Mouse (Mus musculus) CH12.LX (cell line): ENCODE measurements at regions not wholly inside any gene's neighbourhood (a gene's known extent, or its start where the extent isn't known, plus 50 kb on each side); places are given as distances from the start of the nearest gene placed in this dataset.

Experiments used
- DNase-seq: peaks from one replicate; pipeline ENCODE4 v3.0.0-alpha.2; 2013; ENCODE audit errors: extremely low read depth
- H3K27ac ChIP-seq: 2 replicates; pipeline ENCODE4 v1.5.1; 2012; ENCODE audit warnings: low read depth, mild to moderate bottlenecking, control low read depth, moderate library complexity; ENCODE audit not compliant: insufficient read depth
- H3K27me3 ChIP-seq: replicated peaks from 2 replicates; pipeline ENCODE3; 2012; ENCODE audit warnings: inconsistent platforms
- H3K36me3 ChIP-seq, 2 experiments: replicated peaks in 1 of 2; 2 replicates each; pipeline versions ENCODE3 to v1.6.1; 2012; ENCODE audit warnings: inconsistent platforms in 1 of 2, low read length in 1 of 2, mild to moderate bottlenecking in 1 of 2, mixed read lengths in 1 of 2, moderate library complexity in 1 of 2; ENCODE audit not compliant: control insufficient read depth in 1 of 2, insufficient read depth in 1 of 2
- H3K4me1 ChIP-seq, 2 experiments: 2 replicates each; pipeline ENCODE4 v1.6.1; 2012; ENCODE audit warnings: inconsistent platforms in 1 of 2, moderate library complexity in 1 of 2; ENCODE audit not compliant: insufficient read depth in 2 of 2, control insufficient read depth in 1 of 2
- H3K4me2 ChIP-seq: 2 replicates; pipeline ENCODE4 v1.6.1; 2012; ENCODE audit warnings: low read depth, mild to moderate bottlenecking, control low read depth; ENCODE audit not compliant: poor library complexity, insufficient read depth, severe bottlenecking
- H3K4me3 ChIP-seq, 3 experiments: fragments of 150-350 bp in 1 of 3; sonication (generic) in 1 of 3; replicated peaks in 1 of 3; 2 replicates each; pipeline versions ENCODE3 to v1.5.1; 2011 to 2012; ENCODE audit warnings: low read depth in 2 of 3, low read length in 2 of 3, mild to moderate bottlenecking in 2 of 3, moderate library complexity in 2 of 3, control low read depth in 1 of 3, improper control_type of control experiment in 1 of 3, inconsistent platforms in 1 of 3, mixed read lengths in 1 of 3; ENCODE audit not compliant: poor library complexity in 1 of 3
- H3K79me2 ChIP-seq: replicated peaks from 2 replicates; pipeline ENCODE4 v1.6.1; 2012; ENCODE audit warnings: mild to moderate bottlenecking, moderate library complexity; ENCODE audit not compliant: control insufficient read depth, poor library complexity, insufficient read depth, severe bottlenecking; ENCODE audit errors: extremely low read depth
- H3K9ac ChIP-seq: 2 replicates; pipeline ENCODE4 v1.6.1; 2012; ENCODE audit warnings: low read depth, mild to moderate bottlenecking, control low read depth, moderate library complexity; ENCODE audit not compliant: insufficient read depth
- H3K9me3 ChIP-seq: replicated peaks from 2 replicates; pipeline ENCODE3; 2012; ENCODE audit warnings: low read length, inconsistent platforms, mixed read lengths
- BHLHE40 ChIP-seq: IDR thresholded peaks from 2 replicates; pipeline ENCODE4 v1.6.1; 2011; ENCODE audit warnings: mild to moderate bottlenecking, low read depth, low read length, improper control_type of control experiment
- CHD1 ChIP-seq: IDR thresholded peaks from 2 replicates; pipeline ENCODE4 v1.6.1; 2012; ENCODE audit warnings: low read depth, low read length, improper control_type of control experiment, inconsistent platforms
- CHD2 ChIP-seq: IDR thresholded peaks from 2 replicates; pipeline ENCODE4 v1.6.1; 2011; ENCODE audit warnings: low read length, improper control_type of control experiment
- CTCF ChIP-seq, 2 experiments: IDR thresholded peaks in 1 of 2; conservative IDR thresholded peaks in 1 of 2; 2 replicates each; pipeline ENCODE4 v1.5.1; 2011 to 2012; ENCODE audit warnings: low read depth in 2 of 2, low read length in 2 of 2, improper control_type of control experiment in 1 of 2, inconsistent platforms in 1 of 2, mild to moderate bottlenecking in 1 of 2, moderate library complexity in 1 of 2
- EP300 ChIP-seq: IDR thresholded peaks from 2 replicates; pipeline ENCODE4 v1.6.1; 2011; ENCODE audit warnings: low read length, improper control_type of control experiment
- ETS1 ChIP-seq: conservative IDR thresholded peaks from 2 replicates; pipeline ENCODE4 v1.6.1; 2012; ENCODE audit warnings: low read depth, mild to moderate bottlenecking, inconsistent platforms, low read length, improper control_type of control experiment, moderate library complexity
- HCFC1 ChIP-seq: IDR thresholded peaks from 2 replicates; pipeline ENCODE4 v1.6.1; 2012; ENCODE audit warnings: low read depth, mild to moderate bottlenecking, inconsistent platforms, low read length, improper control_type of control experiment
- IRF4 ChIP-seq: IDR thresholded peaks from 2 replicates; pipeline ENCODE4 v1.6.1; 2014; ENCODE audit warnings: low read depth, mild to moderate bottlenecking, inconsistent platforms, low read length, improper control_type of control experiment
- JUN ChIP-seq: IDR thresholded peaks from 2 replicates; pipeline ENCODE4 v1.6.1; 2011; ENCODE audit warnings: low read depth, mild to moderate bottlenecking, low read length, improper control_type of control experiment, moderate library complexity; ENCODE audit not compliant: insufficient read depth
- MAFK ChIP-seq: IDR thresholded peaks from 2 replicates; pipeline ENCODE4 v1.6.1; 2011; ENCODE audit warnings: low read length, improper control_type of control experiment; ENCODE audit not compliant: insufficient replicate concordance
- MAZ ChIP-seq: IDR thresholded peaks from 2 replicates; pipeline ENCODE4 v1.6.1; 2012; ENCODE audit warnings: low read depth, mild to moderate bottlenecking, inconsistent platforms, low read length, improper control_type of control experiment, moderate library complexity
- MEF2A ChIP-seq: IDR thresholded peaks from 2 replicates; pipeline ENCODE4 v1.6.1; 2014; ENCODE audit warnings: low read depth, mild to moderate bottlenecking, inconsistent platforms, low read length, improper control_type of control experiment, borderline replicate concordance
- NELFE ChIP-seq: IDR thresholded peaks from 2 replicates; pipeline ENCODE4 v1.6.1; 2011; ENCODE audit warnings: low read depth, low read length, improper control_type of control experiment
- NRF1 ChIP-seq: IDR thresholded peaks from 2 replicates; pipeline ENCODE4 v1.6.1; 2014; ENCODE audit warnings: low read depth, mild to moderate bottlenecking, inconsistent platforms, low read length, improper control_type of control experiment, moderate library complexity
- RAD21 ChIP-seq: IDR thresholded peaks from 2 replicates; pipeline ENCODE4 v1.6.1; 2011; ENCODE audit warnings: low read depth, mild to moderate bottlenecking, low read length, improper control_type of control experiment, moderate library complexity
- RCOR1 ChIP-seq: conservative IDR thresholded peaks from 2 replicates; pipeline ENCODE4 v1.6.1; 2012; ENCODE audit warnings: low read depth, mild to moderate bottlenecking, inconsistent platforms, low read length, improper control_type of control experiment
- SIN3A ChIP-seq: IDR thresholded peaks from 2 replicates; pipeline ENCODE4 v1.6.1; 2012; ENCODE audit warnings: low read length, improper control_type of control experiment, inconsistent platforms
- SMC3 ChIP-seq: IDR thresholded peaks from 2 replicates; pipeline ENCODE4 v1.6.1; 2011; ENCODE audit warnings: low read depth, low read length, improper control_type of control experiment
- TCF12 ChIP-seq: IDR thresholded peaks from 2 replicates; pipeline ENCODE4 v1.6.1; 2014; ENCODE audit warnings: low read depth, mild to moderate bottlenecking, inconsistent platforms, low read length, improper control_type of control experiment
- USF2 ChIP-seq: conservative IDR thresholded peaks from 2 replicates; pipeline ENCODE4 v1.6.1; 2011; ENCODE audit warnings: low read depth, low read length, improper control_type of control experiment
- ZC3H11A ChIP-seq: IDR thresholded peaks from 2 replicates; pipeline ENCODE4 v1.6.1; 2012; ENCODE audit warnings: low read depth, mild to moderate bottlenecking, inconsistent platforms, low read length, improper control_type of control experiment
- ZKSCAN1 ChIP-seq: IDR thresholded peaks from 2 replicates; pipeline ENCODE4 v1.6.1; 2012; ENCODE audit warnings: low read depth, inconsistent platforms, low read length, improper control_type of control experiment, borderline replicate concordance
- dilution Hi-C: fragments of 300-500 bp; cut with MboI; formaldehyde crosslinking; loops from 2 replicates; pipeline ENCODE4 v1.14.3; 2020; ENCODE audit warnings: low sequenced_read_pairs; ENCODE audit not compliant: extremely low pct_unique_long_range_greater_than_20kb, extremely low pct_ligation_motif_present
- in situ Hi-C: fragments of 300-500 bp; cut with MboI; formaldehyde crosslinking; loops from 3 replicates; pipeline ENCODE4 v1.14.3; 2019; ENCODE audit warnings: low sequenced_read_pairs, low pct_ligation_motif_present, low pct_unique_long_range_greater_than_20kb, mixed read lengths

GRCm38 (mm10) chr12:112291748-112292561 lies 145.9 kb downstream of the Kif26a start:
- Histone ChIP-seq H3K27ac (no peak overlapping the region), H3K79me2 (no peaks in the 10 kb centered on the region), H3K36me3 (no peaks in the 10 kb centered on the region), H3K4me1 (peaks cover 18 to 21% of the 10 kb centered on the region in 2 experiments), H3K9ac (no peak overlapping the region), H3K4me2 (peak overlapping the region; percentile 65), H3K4me3 (no peak overlapping the region), H3K9me3 (no peaks in the 10 kb centered on the region), H3K27me3 (peaks cover 83% of the 10 kb centered on the region)
- in situ Hi-C loops = no loop called here
- peak; percentile 38 for DNase-seq
- dilution Hi-C loops = no loop called here
- peak; percentile 58 for TF ChIP-seq ETS1
- TF ChIP-seq IRF4 = peak; percentile 85
- TF ChIP-seq MAZ = 0 out of 2 replicates have a peak, but pooled peaks have one; percentile 19
- 0 out of 2 replicates have a peak, but pooled peaks have one; percentile 21 for TF ChIP-seq MAFK
- TF ChIP-seq BHLHE40 = 0 out of 2 replicates have a peak, but pooled peaks have one; percentile 29
- TF ChIP-seq RAD21 = no peak
- TF ChIP-seq TCF12 = peak; percentile 64
- no peak for TF ChIP-seq ZKSCAN1
- TF ChIP-seq CHD2 = peak; percentile 88
- TF ChIP-seq EP300 = peak; percentile 81

- Histone ChIP-seq H3K9ac (no peak overlapping the region), H3K79me2 (no peaks in the 10 kb centered on the region), H3K36me3 (no peaks in the 10 kb centered on the region), H3K27ac (no peak overlapping the region), H3K4me2 (no peak overlapping the region), H3K4me3 (no peak overlapping the region), H3K27me3 (peaks cover 75% of the 10 kb centered on the region), H3K9me3 (no peaks in the 10 kb centered on the region), H3K4me1 (peaks cover 19 to 21% of the 10 kb centered on the region in 2 experiments)
- dilution Hi-C loops (no loop called here), in situ Hi-C loops (no loop called here)
- no peak for DNase-seq
- TF ChIP-seq USF2 (no peak), CTCF (conservative IDR thresholded peaks at IDR 0.05 in 1 of 2, IDR thresholded peaks at IDR 0.05 in 1 of 2; ENCODE audit: low read depth in 2 of 2, low read length in 2 of 2) (no peak), BHLHE40 (no peak), JUN (no peak), SMC3 (no peak), RCOR1 (no peak), SIN3A (no peak), ZC3H11A (no peak), CHD1 (no peak), MAZ (no peak), MEF2A (no peak), HCFC1 (no peak), NELFE (no peak), NRF1 (no peak), ZKSCAN1 (no peak)
Measured at GRCm38 (mm10) chr12:112293105-112293504, 147.1 kb downstream of the Kif26a start.
